15 mouse cellular contexts compared by ENCODE assay signal in genomic region chr11:86610239-86610638, GRCm38 (mm10).
DNase-seq lines count a peak whose midpoint lies in the region; TF ChIP-seq lines count a peak whose summit lies in the region.
"Had no signal": no experiment of that assay in that cellular context is flagged by ENCODE, and none has a peak within 500 bp of the region (broad histone marks: within the 10 kb centered on the region; RNA-seq: fewer than 3 reads in every experiment).

No protein-coding gene starts in this region.

- H3K9me3 ChIP-seq in ES-E14 (ENCODE audit: control insufficient read depth, insufficient read depth, low read depth, low read length), result no peaks in the 10 kb centered on the region
- H3K9me3 ChIP-seq in megakaryocyte, embryonic 14.5 days, result no peaks in the 10 kb centered on the region
- H3K9me3 ChIP-seq in heart, embryonic 10.5 days, result no peaks in the 10 kb centered on the region
- H3K9me3 ChIP-seq: hindbrain, embryonic 10.5 days; intestine, embryonic 15.5 days had no signal

- no peak for TF ChIP-seq CTCF in bone marrow macrophage, adult 2 months (IDR thresholded peaks at IDR 0.05; ENCODE audit: low read depth, low read length)

- TF ChIP-seq POLR2A in bone marrow macrophage, adult 2 months (IDR thresholded peaks at IDR 0.05; ENCODE audit: borderline replicate concordance, low read depth, low read length), result no peak

- no peak overlapping the region for H3K27ac ChIP-seq in ES-E14 (ENCODE audit: insufficient read depth, low read depth, low read length, poor library complexity, severe bottlenecking)
- peak overlapping the region; percentile 9; the same call in 1 of the 2 replicates for H3K27ac ChIP-seq in bone marrow macrophage, adult 2 months (ENCODE audit: insufficient read depth, low read depth, low read length)
- H3K27ac ChIP-seq in heart, embryonic 10.5 days, result no peak overlapping the region
- H3K27ac ChIP-seq: heart, adult 2 months; hindbrain, embryonic 10.5 days; intestine, embryonic 15.5 days; limb, embryonic 13.5 days had no signal

- no peak overlapping the region for H3K9ac ChIP-seq in ES-E14 (ENCODE audit: insufficient read depth, low read depth, low read length, poor library complexity, severe bottlenecking)
- H3K9ac ChIP-seq: intestine, embryonic 15.5 days; limb, embryonic 13.5 days had no signal

- no peak overlapping the region for H3K4me3 ChIP-seq in ES-E14 (ENCODE audit: insufficient read depth in 1 of 2, low read depth in 1 of 2, low read length in 2 of 2, poor library complexity in 1 of 2, severe bottlenecking in 1 of 2)
- H3K4me3 ChIP-seq in bone marrow macrophage, adult 2 months (ENCODE audit: insufficient read depth, low read length), result no peak overlapping the region
- peak overlapping the region; percentile 51 for H3K4me3 ChIP-seq in megakaryocyte, embryonic 14.5 days (replicated peaks)
- H3K4me3 ChIP-seq in heart, embryonic 10.5 days, result no peak overlapping the region
- H3K4me3 ChIP-seq: heart, adult 2 months; hindbrain, embryonic 10.5 days; intestine, embryonic 15.5 days; limb, embryonic 13.5 days had no signal

- H3K27me3 ChIP-seq in megakaryocyte, embryonic 14.5 days (replicated peaks), result no peaks in the 10 kb centered on the region
- no peaks in the 10 kb centered on the region for H3K27me3 ChIP-seq in heart, embryonic 10.5 days (ENCODE audit: insufficient read depth, poor library complexity, severe bottlenecking)
- H3K27me3 ChIP-seq: intestine, embryonic 15.5 days; limb, embryonic 13.5 days had no signal

- H3K4me1 ChIP-seq in ES-E14 (ENCODE audit: control insufficient read depth in 2 of 2, insufficient read depth in 2 of 2, low read length in 2 of 2, poor library complexity in 1 of 2), result no peaks in the 10 kb centered on the region
- H3K4me1 ChIP-seq in bone marrow macrophage, adult 2 months (ENCODE audit: control insufficient read depth, insufficient read depth, low read length), result peaks cover 56% of the 10 kb centered on the region
- H3K4me1 ChIP-seq in megakaryocyte, embryonic 14.5 days, result peaks cover 66% of the 10 kb centered on the region
- H3K4me1 ChIP-seq in heart, embryonic 10.5 days, result no peaks in the 10 kb centered on the region
- H3K4me1 ChIP-seq: hindbrain, embryonic 10.5 days; intestine, embryonic 15.5 days; limb, embryonic 13.5 days had no signal

- H3K36me3 ChIP-seq in ES-E14 (ENCODE audit: control insufficient read depth, insufficient read depth, low read length, poor library complexity, severe bottlenecking), result no peaks in the 10 kb centered on the region
- peaks cover 21% of the 10 kb centered on the region for H3K36me3 ChIP-seq in megakaryocyte, embryonic 14.5 days (replicated peaks; ENCODE audit: low read length)
- H3K36me3 ChIP-seq in heart, embryonic 10.5 days, result peaks cover 13% of the 10 kb centered on the region

- DNase-seq in ES-E14 (ENCODE audit: low read depth, low spot score), result no peak
- peak; percentile 64 for DNase-seq in liver
- no peak for DNase-seq in gastrocnemius, postnatal 4 days (ENCODE audit: low spot score in 2 of 2)
- DNase-seq in testis, postnatal 10 days (ENCODE audit: low spot score), result no peak
- DNase-seq in thymus, postnatal 25 days, result no peak
- no peak for DNase-seq in heart, embryonic 10.5 days (ENCODE audit: low spot score)
- DNase-seq: cerebellum, postnatal 10 days; heart, adult 2 months; kidney, postnatal 25 days; thymus, postnatal 36 days had no signal

- in situ Hi-C loops in ES-E14 (cut with MboI; ENCODE audit: low sequenced_read_pairs in 2 of 2, unreplicated experiment in 2 of 2), result no loop called here

- WGBS in heart, embryonic 10.5 days, result 72% methylated on average over 3 of the region's 3 CpGs

TF ChIP-seq in ES-E14, 5 proteins besides CTCF, POLR2A, EP300 and RAD21:
- TF ChIP-seq ZC3H11A (IDR thresholded peaks at IDR 0.05; ENCODE audit: borderline replicate concordance, low read depth, low read length), result no peak
- peak; percentile 64; the same call in 1 of the 2 replicates for TF ChIP-seq MAFK (IDR thresholded peaks at IDR 0.05; ENCODE audit: insufficient read depth, low read depth, low read length)
